Mouse (Mus musculus) cortical plate, adult 2 months (tissue): ENCODE results near the gene Ppp1r12b.

Source experiments
- CTCF ChIP-seq: fragments of 200-500 bp; IDR thresholded peaks from 2 replicates; pipeline ENCODE4 v1.5.1; 2011; ENCODE audit warnings: mild to moderate bottlenecking, control low read depth, low read length; ENCODE audit not compliant: insufficient read depth; ENCODE audit errors: extremely low read depth
- POLR2A ChIP-seq: fragments of 200-500 bp; IDR thresholded peaks from 2 replicates; pipeline ENCODE4 v1.6.1; 2011; ENCODE audit warnings: mild to moderate bottlenecking, low read length, control low read depth; ENCODE audit not compliant: insufficient read depth; ENCODE audit errors: extremely low read depth

GRCm38 (mm10) chr1:134772821-134773220, 182.9 kb downstream of the Ppp1r12b start:
- TF ChIP-seq CTCF (no peak), POLR2A (no peak)
